Mouse (Mus musculus): ENCODE data around the gene Mad1l1. TPM values are rescaled to one million over a fixed set of nuclear protein-coding genes. Genes with fewer than 3 reads are reported as not detected.
A peak's percentile ranks its signal among the peaks of the same experiment; 100 is the strongest.

Mad1l1 gene
- total and polyA plus RNA-seq, 3 experiments, result 40.5 to 65.2 TPM; not detected in 1

GRCm38 (mm10) chr5:140117968-140118367, 203.4 kb downstream of the Mad1l1 start:
- no peak for TF ChIP-seq NRF1 (IDR thresholded peaks at IDR 0.05; ENCODE audit: insufficient read depth, low read depth, low read length, poor library complexity, severe bottlenecking)
- TF ChIP-seq TBP (IDR thresholded peaks at IDR 0.05; ENCODE audit: low read depth, low read length), result no peak
- no peak for TF ChIP-seq CHD2 (IDR thresholded peaks at IDR 0.05; ENCODE audit: low read length)
- no peak for TF ChIP-seq ELF1 (IDR thresholded peaks at IDR 0.05; ENCODE audit: low read depth, low read length)
- no peak for TF ChIP-seq RCOR1 (IDR thresholded peaks at IDR 0.05; ENCODE audit: low read depth, low read length)
- TF ChIP-seq MEF2A (IDR thresholded peaks at IDR 0.05; ENCODE audit: extremely low read depth, insufficient replicate concordance, low read depth, low read length, poor library complexity, severe bottlenecking), result no peak
- TF ChIP-seq POLR2A (IDR thresholded peaks at IDR 0.05; ENCODE audit: control insufficient read depth in 1 of 2, insufficient read depth in 1 of 2, low read depth in 1 of 2, low read length in 2 of 2, poor library complexity in 1 of 2), result no peak
- no peak for TF ChIP-seq MAX (IDR thresholded peaks at IDR 0.05; ENCODE audit: low read length)
- TF ChIP-seq MXI1 (IDR thresholded peaks at IDR 0.05; ENCODE audit: low read depth, low read length), result no peak
- TF ChIP-seq CHD1 (IDR thresholded peaks at IDR 0.05; ENCODE audit: low read depth, low read length), result no peak
- Histone ChIP-seq H3K4me3 (ENCODE audit: control insufficient read depth in 1 of 2, insufficient read depth in 1 of 2, low read depth in 2 of 2, low read length in 2 of 2) (no peak overlapping the region), H3K9ac (ENCODE audit: control insufficient read depth, low read depth, low read length, poor library complexity, severe bottlenecking) (no peak overlapping the region), H3K9me3 (replicated peaks; ENCODE audit: insufficient read depth, low read length) (no peaks in the 10 kb centered on the region), H3K4me1 (ENCODE audit: control insufficient read depth in 1 of 2, insufficient read depth in 2 of 2, low read length in 2 of 2) (no peaks in the 10 kb centered on the region), H3K79me2 (ENCODE audit: control insufficient read depth, insufficient read depth, low read length, poor library complexity) (no peaks in the 10 kb centered on the region), H3K27ac (ENCODE audit: control insufficient read depth, low read depth, low read length) (no peak overlapping the region), H3K27me3 (ENCODE audit: control insufficient read depth in 1 of 2, insufficient read depth in 2 of 2, low read length in 2 of 2) (no peaks in the 10 kb centered on the region), H3K36me3 (ENCODE audit: control insufficient read depth in 1 of 2, insufficient read depth in 2 of 2, low read length in 2 of 2) (peaks cover 0 to 1% of the 10 kb centered on the region in 2 experiments; a peak in 1 of 4 replicates)
- DNase-seq (ENCODE audit: low read depth, low spot score), result no peak

DNA sequence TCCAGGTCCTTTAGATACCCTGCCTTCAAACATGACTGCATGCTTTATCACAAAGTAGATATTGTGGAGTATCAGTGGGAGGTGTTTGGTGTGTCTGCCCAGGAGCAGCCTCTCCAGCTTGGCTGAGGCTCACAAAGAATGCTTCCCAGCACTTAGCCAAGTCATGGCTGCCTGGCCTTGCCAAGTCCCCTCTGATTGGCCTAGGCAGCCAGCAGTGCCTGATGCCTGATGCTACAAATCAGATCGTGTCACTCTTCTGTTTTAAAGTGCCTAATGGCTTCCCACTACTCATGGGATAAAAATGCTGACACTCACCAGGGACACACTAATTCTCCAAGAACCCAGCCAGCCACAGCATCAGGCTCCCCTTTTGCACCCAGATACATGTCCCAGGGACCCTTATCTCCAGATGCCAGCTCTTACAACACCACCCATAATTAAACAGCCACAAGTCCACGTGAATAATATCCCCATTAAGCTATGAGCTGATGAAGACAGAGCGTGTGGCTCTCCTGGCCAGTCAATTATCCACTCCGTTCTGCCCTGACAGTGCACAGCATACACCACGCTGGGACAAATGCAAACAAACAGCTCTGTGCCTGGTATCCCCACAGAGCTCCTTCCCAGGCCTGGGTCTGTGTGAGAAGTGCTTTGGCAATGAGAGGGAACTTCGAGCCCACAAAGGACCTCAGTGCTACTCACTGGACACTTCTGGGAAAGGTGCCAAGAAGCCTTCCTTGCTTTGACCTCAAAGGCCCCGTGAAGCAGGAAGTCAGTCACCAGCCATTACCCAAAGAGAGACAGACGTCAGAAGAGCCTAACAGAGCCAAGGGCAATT, 205.7 kb downstream of the Mad1l1 start:
- Histone ChIP-seq H3K9me3 (replicated peaks; ENCODE audit: insufficient read depth, low read length) (no peaks in the 10 kb centered on the region), H3K27ac (ENCODE audit: control insufficient read depth, low read depth, low read length) (no peak overlapping the region), H3K79me2 (ENCODE audit: control insufficient read depth, insufficient read depth, low read length, poor library complexity) (no peaks in the 10 kb centered on the region), H3K4me3 (ENCODE audit: control insufficient read depth in 1 of 2, insufficient read depth in 1 of 2, low read depth in 2 of 2, low read length in 2 of 2) (no peak overlapping the region), H3K27me3 (ENCODE audit: control insufficient read depth in 1 of 2, insufficient read depth in 2 of 2, low read length in 2 of 2) (no peaks in the 10 kb centered on the region), H3K9ac (ENCODE audit: control insufficient read depth, low read depth, low read length, poor library complexity, severe bottlenecking) (no peak overlapping the region), H3K4me1 (ENCODE audit: control insufficient read depth in 1 of 2, insufficient read depth in 2 of 2, low read length in 2 of 2) (no peaks in the 10 kb centered on the region), H3K36me3 (ENCODE audit: control insufficient read depth in 1 of 2, insufficient read depth in 2 of 2, low read length in 2 of 2) (peaks cover 0 to 1% of the 10 kb centered on the region in 2 experiments; a peak in 1 of 4 replicates)
- TF ChIP-seq MAX (IDR thresholded peaks at IDR 0.05; ENCODE audit: low read length) (no peak), MAFK (IDR thresholded peaks at IDR 0.05; ENCODE audit: borderline replicate concordance, low read depth, low read length) (no peak), KAT2A (conservative IDR thresholded peaks at IDR 0.05; ENCODE audit: low read depth, low read length) (no peak)
- peak; percentile 25 for DNase-seq (ENCODE audit: low read depth, low spot score)

DNA sequence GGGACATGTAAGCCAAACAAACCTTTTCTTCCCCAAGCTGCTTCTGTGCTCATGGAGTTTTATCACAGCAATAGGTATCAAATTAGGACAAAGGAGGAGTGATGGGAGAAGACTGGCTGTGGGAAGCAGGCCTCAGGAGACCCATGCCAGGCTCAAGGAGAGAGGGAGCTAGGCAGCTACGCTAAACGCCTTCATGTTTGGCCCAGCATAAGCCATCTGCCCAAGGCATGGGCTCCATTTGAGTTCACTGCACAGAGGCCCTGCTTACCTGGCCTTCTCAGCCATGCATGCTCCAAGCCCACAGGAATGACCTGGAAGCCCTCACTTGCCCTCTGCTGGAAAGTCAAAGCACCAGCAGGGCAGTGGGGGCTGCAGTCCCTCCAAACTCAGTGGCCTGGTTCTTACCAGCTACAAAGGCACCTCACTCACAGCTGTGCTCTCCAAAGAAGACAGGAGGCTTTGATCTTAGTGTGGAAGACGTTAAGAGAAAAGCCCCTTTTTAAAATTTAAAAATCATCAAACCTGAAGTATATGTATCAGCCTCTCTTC, 206.8 kb downstream of the Mad1l1 start:
- DNase-seq (ENCODE audit: low read depth, low spot score), result no peak
- TF ChIP-seq NELFE (IDR thresholded peaks at IDR 0.05; ENCODE audit: low read depth, low read length) (no peak), E2F4 (IDR thresholded peaks at IDR 0.05; ENCODE audit: borderline replicate concordance, low read depth, low read length) (no peak), RAD21 (IDR thresholded peaks at IDR 0.05; ENCODE audit: low read depth, low read length) (no peak), CHD1 (IDR thresholded peaks at IDR 0.05; ENCODE audit: low read depth, low read length) (no peak), JUND (IDR thresholded peaks at IDR 0.05; ENCODE audit: low read depth, low read length) (no peak), NRF1 (IDR thresholded peaks at IDR 0.05; ENCODE audit: insufficient read depth, low read depth, low read length, poor library complexity, severe bottlenecking) (no peak), TBP (IDR thresholded peaks at IDR 0.05; ENCODE audit: low read depth, low read length) (no peak), ZC3H11A (IDR thresholded peaks at IDR 0.05; ENCODE audit: low read depth, low read length) (no peak), SIN3A (IDR thresholded peaks at IDR 0.05; ENCODE audit: low read length) (no peak), BHLHE40 (IDR thresholded peaks at IDR 0.05; ENCODE audit: borderline replicate concordance, low read depth, low read length) (no peak), USF2 (IDR thresholded peaks at IDR 0.05; ENCODE audit: borderline replicate concordance in 1 of 2, insufficient read depth in 1 of 2, low read depth in 1 of 2, low read length in 2 of 2) (no peak), TAL1 (IDR thresholded peaks at IDR 0.05; ENCODE audit: low read length) (no peak), POLR2A (IDR thresholded peaks at IDR 0.05; ENCODE audit: control insufficient read depth in 1 of 2, insufficient read depth in 1 of 2, low read depth in 1 of 2, low read length in 2 of 2, poor library complexity in 1 of 2) (no peak)

More for the DNA sequence above, 206.8 kb downstream of the Mad1l1 start:
- Histone ChIP-seq H3K4me3 (ENCODE audit: control insufficient read depth in 1 of 2, insufficient read depth in 1 of 2, low read depth in 2 of 2, low read length in 2 of 2) (no peak overlapping the region), H3K9me3 (replicated peaks; ENCODE audit: insufficient read depth, low read length) (no peaks in the 10 kb centered on the region), H3K9ac (ENCODE audit: control insufficient read depth, low read depth, low read length, poor library complexity, severe bottlenecking) (no peak overlapping the region), H3K4me1 (ENCODE audit: control insufficient read depth in 1 of 2, insufficient read depth in 2 of 2, low read length in 2 of 2) (no peaks in the 10 kb centered on the region), H3K27me3 (ENCODE audit: control insufficient read depth in 1 of 2, insufficient read depth in 2 of 2, low read length in 2 of 2) (no peaks in the 10 kb centered on the region), H3K36me3 (ENCODE audit: control insufficient read depth in 1 of 2, insufficient read depth in 2 of 2, low read length in 2 of 2) (peaks cover 0 to 1% of the 10 kb centered on the region in 2 experiments; a peak in 1 of 4 replicates), H3K79me2 (ENCODE audit: control insufficient read depth, insufficient read depth, low read length, poor library complexity) (no peaks in the 10 kb centered on the region), H3K27ac (ENCODE audit: control insufficient read depth, low read depth, low read length) (no peak overlapping the region)

Data from MEL (cell line).